In genomic region chr6:47781091-47781968, GRCm38 (mm10) we compare ENCODE assay signal across 8 mouse cellular contexts. TPM values are rescaled to one million over a fixed set of nuclear protein-coding genes. Genes with fewer than 3 reads are reported as not detected.
DNase-seq lines count a peak whose midpoint lies in the region; ATAC-seq and TF ChIP-seq lines count a peak whose summit lies in the region.

No protein-coding gene starts in this region.

- no peaks in the 10 kb centered on the region for H3K27me3 ChIP-seq in hindbrain, embryonic 12.5 days
- H3K27me3 ChIP-seq in limb, embryonic 10.5 days (ENCODE audit: low read depth, poor library complexity, severe bottlenecking): 0 out of 2 replicates have a peak, but pooled peaks cover 5% of the 10 kb centered on the region
- no peaks in the 10 kb centered on the region for H3K27me3 ChIP-seq in midbrain, embryonic 11.5 days (ENCODE audit: control insufficient read depth, insufficient read depth, low read length)

- H3K36me3 ChIP-seq in hindbrain, embryonic 12.5 days: no peaks in the 10 kb centered on the region
- H3K36me3 ChIP-seq in limb, embryonic 10.5 days: no peaks in the 10 kb centered on the region
- H3K36me3 ChIP-seq in midbrain, embryonic 11.5 days (ENCODE audit: control insufficient read depth, insufficient read depth, low read length): no peaks in the 10 kb centered on the region

- H3K9me3 ChIP-seq in hindbrain, embryonic 12.5 days (replicated peaks): no peaks in the 10 kb centered on the region
- H3K9me3 ChIP-seq in limb, embryonic 10.5 days (replicated peaks): no peaks in the 10 kb centered on the region
- H3K9me3 ChIP-seq in midbrain, embryonic 11.5 days (ENCODE audit: control insufficient read depth, low read length): no peaks in the 10 kb centered on the region

- ATAC-seq in erythroblast, adult 5-6 weeks (replicated peaks; ENCODE audit: low FRiP score, poor library complexity, severe bottlenecking): peak; percentile 63
- ATAC-seq in hindbrain, embryonic 12.5 days (ENCODE audit: low FRiP score): peak; percentile 72; the same call in 1 of the 2 replicates
- ATAC-seq in midbrain, embryonic 11.5 days (ENCODE audit: low FRiP score): peak; percentile 74

- no peak for TF ChIP-seq POLR2A in bone marrow macrophage, adult 2 months (IDR thresholded peaks at IDR 0.05; ENCODE audit: borderline replicate concordance, low read depth, low read length)

- H3K27ac ChIP-seq in bone marrow macrophage, adult 2 months (ENCODE audit: insufficient read depth, low read depth, low read length): peak overlapping the region; percentile 63; the same call in 1 of the 2 replicates
- peak overlapping the region; percentile 79 for H3K27ac ChIP-seq in hindbrain, embryonic 12.5 days
- peak overlapping the region; percentile 82 for H3K27ac ChIP-seq in limb, embryonic 10.5 days
- H3K27ac ChIP-seq in midbrain, embryonic 11.5 days (ENCODE audit: low read depth, low read length): peak overlapping the region; percentile 36; the same call in 1 of the 2 replicates

- DNase-seq in heart, adult 11 months: peak; percentile 86
- DNase-seq in heart, postnatal 25 days (ENCODE audit: low spot score): no peak
- DNase-seq in limb, embryonic 10.5 days (ENCODE audit: low spot score): peak; percentile 72
- peak; percentile 98 for DNase-seq in midbrain, embryonic 11.5 days (ENCODE audit: low spot score, missing footprints)
- peak; percentile 81 for DNase-seq in telencephalon, adult 2 months (ENCODE audit: low read depth, low spot score)

- intact Hi-C loops in heart, postnatal 25 days (cut with DNase I): no loop called here

- peak overlapping the region; percentile 50 for H3K4me2 ChIP-seq in hindbrain, embryonic 12.5 days (replicated peaks)
- peak overlapping the region; percentile 41 for H3K4me2 ChIP-seq in midbrain, embryonic 11.5 days

- no peak for TF ChIP-seq CTCF in bone marrow macrophage, adult 2 months (IDR thresholded peaks at IDR 0.05; ENCODE audit: low read depth, low read length)

- peak overlapping the region; percentile 51 for H3K9ac ChIP-seq in hindbrain, embryonic 12.5 days
- H3K9ac ChIP-seq in midbrain, embryonic 11.5 days (ENCODE audit: low read length): peak overlapping the region; percentile 58

- under 1% methylated on average over 21 of the region's 21 CpGs for WGBS in hindbrain, embryonic 12.5 days
- under 1% methylated on average over 21 of the region's 21 CpGs for WGBS in limb, embryonic 10.5 days
- 1% methylated on average over 21 of the region's 21 CpGs for WGBS in midbrain, embryonic 11.5 days

- H3K4me1 ChIP-seq in bone marrow macrophage, adult 2 months (ENCODE audit: control insufficient read depth, insufficient read depth, low read length): peaks cover 9% of the 10 kb centered on the region
- H3K4me1 ChIP-seq in hindbrain, embryonic 12.5 days: peaks cover 6% of the 10 kb centered on the region; the same call in 1 of the 2 replicates
- peaks cover 4% of the 10 kb centered on the region; the same call in 1 of the 2 replicates for H3K4me1 ChIP-seq in limb, embryonic 10.5 days
- H3K4me1 ChIP-seq in midbrain, embryonic 11.5 days (ENCODE audit: control insufficient read depth, insufficient read depth, low read length): peaks cover 2% of the 10 kb centered on the region; the same call in 1 of the 2 replicates

- H3K4me3 ChIP-seq in bone marrow macrophage, adult 2 months (ENCODE audit: insufficient read depth, low read length): peak overlapping the region; percentile 77
- H3K4me3 ChIP-seq in hindbrain, embryonic 12.5 days: peak overlapping the region; percentile 35
- H3K4me3 ChIP-seq in limb, embryonic 10.5 days: peak overlapping the region; percentile 59
- H3K4me3 ChIP-seq in midbrain, embryonic 11.5 days (ENCODE audit: low read depth, low read length): peak overlapping the region; percentile 43

RNA-seq across cellular contexts. Expression of gene Pdia4, which starts 31.9 kb away (rescaled TPM):
- total RNA-seq in heart, postnatal 25 days (2021): 10 to 100 TPM; 48.3 to 54.3 TPM
- polyA plus RNA-seq in bone marrow macrophage, adult 2 months (2012; ENCODE audit: insufficient read depth, insufficient read length, missing spikeins): 64.4 and 79.0 TPM in 2 replicates
- total RNA-seq in erythroblast, adult 5-6 weeks (2015; ENCODE audit: low replicate concordance): 18.4 and 22.8 TPM in 2 replicates
- total RNA-seq in erythroblast, adult 5-6 weeks (2017; ENCODE audit: low replicate concordance): 33.5 and 45.1 TPM in 2 replicates
- polyA plus RNA-seq in hindbrain, embryonic 12.5 days (2016; fragmentation: Nextera tagmentation; extraction: Ambion mirVana): 236 and 258 TPM in 2 replicates
- 284 and 298 TPM in 2 replicates for polyA plus RNA-seq in limb, embryonic 10.5 days (2016; fragmentation: Nextera tagmentation; extraction: Ambion mirVana)
- polyA plus RNA-seq in midbrain, embryonic 11.5 days (2014; fragmentation: Nextera tagmentation; extraction: Ambion mirVana): 258 and 263 TPM in 2 replicates

RNA-seq across cellular contexts. Expression of gene Zfp786, which starts 49.3 kb away (rescaled TPM):
- total RNA-seq in heart, postnatal 25 days (2021): under 1 TPM; 0.68 to 0.89 TPM
- polyA plus RNA-seq in bone marrow macrophage, adult 2 months (2012; ENCODE audit: insufficient read depth, insufficient read length, missing spikeins): 0.33 TPM in 1 of 2 replicates, not detected in the other
- total RNA-seq in erythroblast, adult 5-6 weeks (2015; ENCODE audit: low replicate concordance): not detected in 2 replicates
- 0.28 TPM in 1 of 2 replicates, not detected in the other for total RNA-seq in erythroblast, adult 5-6 weeks (2017; ENCODE audit: low replicate concordance)
- 12.1 and 12.7 TPM in 2 replicates for polyA plus RNA-seq in hindbrain, embryonic 12.5 days (2016; fragmentation: Nextera tagmentation; extraction: Ambion mirVana)
- polyA plus RNA-seq in limb, embryonic 10.5 days (2016; fragmentation: Nextera tagmentation; extraction: Ambion mirVana): 5.7 and 5.8 TPM in 2 replicates
- polyA plus RNA-seq in midbrain, embryonic 11.5 days (2014; fragmentation: Nextera tagmentation; extraction: Ambion mirVana): 7.0 and 8.1 TPM in 2 replicates

RNA-seq across cellular contexts. Expression of gene Zfp398, which starts 54.1 kb away (rescaled TPM):
- 1 to 10 TPM; 6.4 to 7.2 TPM for total RNA-seq in heart, postnatal 25 days (2021)
- polyA plus RNA-seq in bone marrow macrophage, adult 2 months (2012; ENCODE audit: insufficient read depth, insufficient read length, missing spikeins): 4.7 and 6.4 TPM in 2 replicates
- total RNA-seq in erythroblast, adult 5-6 weeks (2015; ENCODE audit: low replicate concordance): 1.3 and 8.5 TPM in 2 replicates
- 3.5 and 4.3 TPM in 2 replicates for total RNA-seq in erythroblast, adult 5-6 weeks (2017; ENCODE audit: low replicate concordance)
- 14.0 and 15.1 TPM in 2 replicates for polyA plus RNA-seq in hindbrain, embryonic 12.5 days (2016; fragmentation: Nextera tagmentation; extraction: Ambion mirVana)
- polyA plus RNA-seq in limb, embryonic 10.5 days (2016; fragmentation: Nextera tagmentation; extraction: Ambion mirVana): 7.1 and 9.1 TPM in 2 replicates
- 7.6 and 8.3 TPM in 2 replicates for polyA plus RNA-seq in midbrain, embryonic 11.5 days (2014; fragmentation: Nextera tagmentation; extraction: Ambion mirVana)
